Mouse (Mus musculus) granulocyte monocyte progenitor cell, adult 5-6 weeks (primary cell): ENCODE data around the gene Ar. TPM values are rescaled to one million over a fixed set of nuclear protein-coding genes. Genes with fewer than 3 reads are reported as not detected.

ENCODE experiments used
- ATAC-seq: replicated peaks from 2 replicates; pipeline ENCODE4 v1.8.0; 2016; ENCODE audit warnings: mild to moderate bottlenecking, moderate TSS enrichment, inconsistent platforms; ENCODE audit not compliant: poor library complexity, severe bottlenecking
- total RNA-seq, 2 experiments: library from RNA; stranded (forward) in 1 of 2; stranded (reverse) in 1 of 2; fragments of 200-712, 200-1000 nt in 1 of 2; fragments of >200 nt in 1 of 2; fragmentation: Nextera tagmentation in 1 of 2; gene quantifications; 2 replicates each; pipeline ENCODE4 v1.2.3; 2014 to 2017

Gene Ar
- total RNA-seq (2014; fragmentation: Nextera tagmentation) (not detected in 2 replicates), total RNA-seq (2017) (not detected in 2 replicates)

- peak; percentile 82 for ATAC-seq
Observed at GRCm38 (mm10) chrX:98148531-98149342, at the start of gene Ar. Gene Ar (plus strand): TSS chrX:98148769.

- ATAC-seq: peak; percentile 31; the same call in 1 of the 2 replicates
Observed at GRCm38 (mm10) chrX:98149724-98150392, 1.3 kb downstream of the Ar start.

- ATAC-seq: no peak
Observed at GRCm38 (mm10) chrX:98150393-98151119, 2.0 kb downstream of the Ar start.

DNA sequence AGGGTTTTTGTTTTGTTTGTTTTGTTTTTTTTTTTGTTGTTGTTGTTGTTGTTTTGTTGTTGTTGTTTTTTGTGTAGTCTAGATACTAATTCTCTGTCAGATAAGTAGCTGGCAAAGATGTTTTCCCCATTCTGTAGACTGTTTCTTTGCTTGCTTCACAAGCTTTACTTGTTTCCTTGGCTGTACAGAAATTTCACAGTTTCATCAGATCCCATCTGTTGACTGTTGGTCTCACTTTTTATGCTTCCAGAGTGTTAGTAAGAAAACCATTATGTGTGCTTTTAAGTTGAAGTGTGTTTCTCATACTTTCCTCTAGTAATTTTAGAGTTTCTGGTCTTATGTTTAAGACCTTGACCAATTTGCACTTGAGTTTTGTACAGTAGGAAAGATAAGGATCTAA is 41.2 kb downstream of the Ar start:
- no peak for ATAC-seq

- no peak for ATAC-seq
Observed at GRCm38 (mm10) chrX:98205766-98206165, 57.2 kb downstream of the Ar start.

DNA sequence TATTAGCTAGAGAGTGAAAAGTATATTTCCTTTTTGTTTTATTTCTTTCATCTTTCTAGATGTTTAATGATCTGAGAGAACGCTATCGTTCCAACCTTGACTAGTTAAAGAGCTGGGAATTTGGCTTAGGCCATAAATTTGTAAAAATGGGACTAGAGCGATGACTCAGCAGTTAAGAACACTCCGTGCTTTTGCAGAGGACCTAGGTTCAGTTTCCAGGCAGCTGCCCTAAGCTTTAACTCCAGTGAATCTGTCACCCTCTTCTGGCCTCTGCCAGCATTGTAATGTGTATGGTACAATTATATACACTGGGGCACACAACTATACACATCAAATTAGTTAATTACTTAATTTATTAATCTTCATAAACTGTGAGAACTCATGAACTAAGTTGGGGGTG is 58.6 kb downstream of the Ar start:
- ATAC-seq: no peak

GRCm38 (mm10) chrX:98216103-98216502 is 67.5 kb downstream of the Ar start:
- no peak for ATAC-seq

GRCm38 (mm10) chrX:98239011-98239410 is 90.4 kb downstream of the Ar start:
- ATAC-seq: no peak

DNA sequence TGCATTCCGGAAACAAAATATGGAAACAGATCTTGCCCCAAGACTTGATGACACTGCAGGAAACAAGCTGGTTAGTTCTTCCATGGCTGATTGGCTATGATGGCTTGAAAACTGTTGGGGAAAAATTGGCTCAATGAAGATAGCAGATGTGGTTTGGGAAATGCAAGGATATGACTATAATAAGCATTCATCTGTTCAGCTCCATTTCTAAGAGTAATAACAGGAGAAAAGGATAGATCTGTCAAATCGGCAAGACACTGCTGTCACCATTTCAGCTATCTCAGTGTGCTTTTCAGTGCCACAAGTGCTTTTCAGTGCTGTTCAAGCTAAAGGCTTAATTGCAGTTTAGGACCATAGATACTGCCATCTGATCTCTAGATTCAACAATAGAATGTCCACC is 96.5 kb downstream of the Ar start:
- no peak for ATAC-seq

GRCm38 (mm10) chrX:98248363-98248762 is 99.8 kb downstream of the Ar start:
- no peak for ATAC-seq

GRCm38 (mm10) chrX:98259620-98260019 is 111.1 kb downstream of the Ar start:
- peak; percentile 37 for ATAC-seq

DNA sequence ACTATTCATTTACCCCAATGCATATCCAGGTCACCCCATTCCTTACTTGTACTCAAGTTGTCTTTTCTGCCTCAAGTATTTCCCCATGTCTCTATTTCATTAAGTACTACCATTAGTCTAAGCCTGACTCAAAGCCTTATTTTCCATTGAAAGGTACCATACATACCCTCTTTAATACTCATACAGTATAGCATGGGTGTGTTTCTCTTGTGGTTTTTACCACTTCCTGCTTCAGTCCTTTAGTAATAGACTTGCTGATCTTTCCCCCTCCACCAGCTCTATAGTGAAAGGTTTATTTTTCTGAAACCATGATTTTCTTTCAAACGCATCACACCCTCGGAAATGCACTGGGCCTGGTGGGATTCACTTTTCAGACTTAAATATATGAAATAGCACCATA is 117.2 kb downstream of the Ar start:
- ATAC-seq: peak; percentile 44; the same call in 1 of the 2 replicates

DNA sequence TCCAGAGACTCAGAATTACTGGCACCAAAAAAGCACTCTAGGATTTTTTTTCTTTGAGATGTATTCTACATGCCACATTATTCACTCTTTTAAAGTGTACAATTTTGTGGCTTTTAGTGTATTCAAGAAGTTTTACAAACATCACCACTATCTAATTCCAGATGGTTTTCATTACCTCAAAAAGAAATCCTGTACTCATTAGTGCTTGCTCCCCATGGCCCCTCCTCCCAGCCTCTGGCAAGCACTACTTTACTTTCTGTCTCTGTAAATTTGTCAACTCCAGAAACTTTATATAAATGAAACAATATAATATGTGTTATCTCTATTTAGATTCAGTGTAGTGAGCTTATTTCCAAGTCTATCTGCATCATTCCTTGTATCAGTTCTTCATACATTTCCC is 122.8 kb downstream of the Ar start:
- no peak for ATAC-seq

- ATAC-seq: peak; percentile 66
Observed at GRCm38 (mm10) chrX:98291763-98292162, 143.2 kb downstream of the Ar start.

GRCm38 (mm10) chrX:98300685-98301084 is 152.1 kb downstream of the Ar start:
- no peak for ATAC-seq

DNA sequence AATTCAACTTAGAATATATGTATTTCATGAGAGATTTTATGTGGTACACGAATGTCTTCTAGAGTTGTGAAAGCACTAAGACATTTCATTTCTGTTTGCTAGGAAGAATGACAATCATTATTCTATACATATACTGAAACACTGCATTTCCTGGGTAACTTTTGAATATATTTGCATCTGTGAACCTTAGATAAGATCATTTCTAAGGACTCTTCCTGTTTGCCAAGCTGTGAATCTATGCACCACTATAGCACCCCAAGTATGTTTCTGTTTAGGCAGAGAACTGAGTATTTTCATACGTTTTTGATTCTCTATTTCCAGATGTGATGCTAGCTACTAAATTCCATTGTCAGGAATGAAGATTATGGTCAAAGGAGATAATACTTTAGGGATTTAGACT is 153.4 kb downstream of the Ar start:
- ATAC-seq: no peak

DNA sequence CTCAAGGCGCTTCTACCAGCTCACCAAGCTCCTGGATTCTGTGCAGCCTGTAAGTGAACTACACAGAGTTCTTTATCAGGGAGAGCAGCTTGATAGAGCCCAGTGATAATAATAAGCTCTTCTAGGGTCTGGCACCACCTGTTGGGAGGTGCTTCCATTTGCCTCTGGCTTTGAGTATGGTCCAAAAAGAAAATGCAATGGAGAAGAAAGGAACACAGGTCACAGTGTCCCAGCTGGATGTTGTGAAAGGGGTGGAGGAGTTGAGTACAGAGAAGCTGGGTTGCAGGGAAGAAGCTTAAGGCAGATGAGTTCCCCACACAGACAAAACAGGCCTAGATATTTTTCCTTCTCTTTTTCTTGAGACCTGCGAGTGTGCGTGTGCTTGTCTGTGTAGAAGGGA is 167.4 kb downstream of the Ar start:
- ATAC-seq: no peak

DNA sequence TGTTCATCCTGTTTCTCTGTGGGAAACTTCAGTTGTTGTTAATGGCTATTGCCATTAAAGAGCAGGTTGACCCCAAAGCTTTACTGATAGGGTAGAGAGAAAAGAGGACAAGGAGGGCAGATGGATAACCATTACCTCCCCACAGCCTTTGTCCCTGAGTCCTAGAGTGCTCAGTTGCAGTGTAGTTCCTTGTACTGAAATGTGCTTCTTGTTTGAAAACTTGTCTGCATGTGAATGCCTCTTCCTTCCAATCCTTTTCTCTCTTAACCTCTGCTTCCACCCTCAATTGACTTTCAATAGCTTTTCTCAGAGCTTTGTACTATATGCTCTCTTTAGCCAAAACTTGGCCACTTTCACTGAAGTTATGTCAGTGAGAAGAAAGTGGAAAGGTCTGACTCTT is 168.9 kb downstream of the Ar start:
- ATAC-seq: no peak

- no peak for ATAC-seq
Observed at GRCm38 (mm10) chrX:98323105-98323504, 174.5 kb downstream of the Ar start.

- no peak for ATAC-seq
Observed at GRCm38 (mm10) chrX:98347481-98347880, 198.9 kb downstream of the Ar start.

- no peak for ATAC-seq
Observed at GRCm38 (mm10) chrX:98348036-98348435, 199.5 kb downstream of the Ar start.
